24 mouse cellular contexts compared by ENCODE assay signal in the genomic region with DNA sequence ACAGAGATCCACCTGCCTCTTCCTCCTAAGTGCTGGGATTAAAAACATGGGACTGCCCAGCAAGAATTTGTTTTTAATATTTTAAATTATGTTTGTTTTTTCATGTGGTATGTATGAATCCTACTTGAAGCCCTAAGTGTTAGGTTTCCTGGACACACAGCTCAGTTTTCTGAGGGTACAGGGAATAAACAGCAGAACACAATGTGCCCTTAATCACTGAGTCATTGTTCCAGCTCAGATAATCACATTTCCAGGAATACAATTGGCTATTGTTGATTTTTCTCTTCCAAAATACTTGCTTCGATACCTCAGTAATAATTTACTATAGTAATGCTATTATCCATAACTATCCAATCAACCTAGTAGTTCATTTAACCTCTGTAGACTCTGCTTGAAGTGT.
"Had no signal": no experiment of that assay in that cellular context is flagged by ENCODE, and none has a peak within 500 bp of the region (broad histone marks: within the 10 kb centered on the region; RNA-seq: fewer than 3 reads in every experiment).

No protein-coding gene starts in this region.

- H3K4me1 ChIP-seq: liver, embryonic 12.5 days had no signal

- H3K27ac ChIP-seq: heart, embryonic 10.5 days; hindbrain, embryonic 13.5 days; hindbrain, embryonic 15.5 days; hindbrain, postnatal 0 days; kidney, embryonic 15.5 days; kidney, postnatal 0 days; limb, embryonic 13.5 days; limb, embryonic 15.5 days; liver, embryonic 12.5 days; liver, embryonic 14.5 days had no signal

- H3K9me3 ChIP-seq: heart, embryonic 10.5 days; hindbrain, embryonic 13.5 days; hindbrain, embryonic 15.5 days; kidney, embryonic 15.5 days; limb, embryonic 13.5 days; limb, embryonic 15.5 days; liver, embryonic 12.5 days had no signal

- H3K4me3 ChIP-seq: heart, embryonic 10.5 days; heart, embryonic 12.5 days; hindbrain, embryonic 13.5 days; hindbrain, embryonic 15.5 days; kidney, embryonic 15.5 days; limb, embryonic 13.5 days; limb, embryonic 15.5 days; liver, embryonic 12.5 days had no signal

- H3K4me2 ChIP-seq: heart, embryonic 12.5 days; hindbrain, embryonic 13.5 days; hindbrain, embryonic 15.5 days; kidney, embryonic 15.5 days; limb, embryonic 13.5 days; limb, embryonic 15.5 days; liver, embryonic 12.5 days had no signal

- H3K9ac ChIP-seq: heart, embryonic 12.5 days; hindbrain, embryonic 13.5 days; hindbrain, embryonic 15.5 days; kidney, embryonic 15.5 days; limb, embryonic 13.5 days; limb, embryonic 15.5 days; liver, embryonic 12.5 days; liver, embryonic 14.5 days had no signal

- H3K27me3 ChIP-seq: heart, embryonic 12.5 days; hindbrain, embryonic 13.5 days; hindbrain, embryonic 15.5 days; kidney, embryonic 15.5 days; limb, embryonic 13.5 days; limb, embryonic 15.5 days; liver, embryonic 12.5 days had no signal

- DNase-seq: gastrocnemius, postnatal 10 days; gastrocnemius, postnatal 25 days; heart, adult 18-20 months; heart, postnatal 10 days; kidney, adult 11 months; kidney, adult 2 months; kidney, adult 9 months; kidney, postnatal 14 days; kidney, postnatal 36 days; layer of hippocampus, adult 9-11 months; layer of hippocampus, postnatal 36 days; left cerebral cortex, postnatal 4 days had no signal

- H3K36me3 ChIP-seq: heart, embryonic 10.5 days; heart, embryonic 12.5 days; hindbrain, embryonic 13.5 days; hindbrain, embryonic 15.5 days; kidney, embryonic 15.5 days; limb, embryonic 13.5 days; limb, embryonic 15.5 days; liver, embryonic 12.5 days had no signal

- ATAC-seq: hindbrain, postnatal 0 days; intestine, embryonic 16.5 days; liver, embryonic 12.5 days had no signal
